Mouse (Mus musculus) liver, embryonic 15.5 days (tissue): ENCODE data around the gene Lancl3. TPM values are rescaled to one million over a fixed set of nuclear protein-coding genes. Genes with fewer than 3 reads are reported as not detected.
"Not testable (repeated sequence)": the region's sequence is repeated elsewhere in the genome, so short reads cannot be mapped to it uniquely, and the experiment has no call there.

Experiments
- ATAC-seq: fragments of 200-750 bp; cut with Nextera tagmentation; 2 replicates; pipeline ENCODE4 v1.8.0; 2017; ENCODE audit warnings: moderate number of reproducible peaks, mild to moderate bottlenecking, moderate library complexity; ENCODE audit not compliant: insufficient read depth
- H3K27ac ChIP-seq: fragments of 300-500 bp; sonication (generic); replicated peaks from 2 replicates; pipeline ENCODE4 v1.5.1; 2015; ENCODE audit warnings: mild to moderate bottlenecking, inconsistent platforms
- H3K27me3 ChIP-seq: fragments of 300-500 bp; sonication (generic); 2 replicates; pipeline ENCODE4 v1.6.1; 2015; ENCODE audit warnings: mild to moderate bottlenecking, inconsistent platforms
- H3K36me3 ChIP-seq: fragments of 300-500 bp; sonication (generic); replicated peaks from 2 replicates; pipeline ENCODE4 v1.6.1; 2015; ENCODE audit warnings: moderate library complexity, mild to moderate bottlenecking, inconsistent platforms
- H3K4me1 ChIP-seq: fragments of 300-500 bp; sonication (generic); replicated peaks from 2 replicates; pipeline ENCODE4 v1.6.1; 2015; ENCODE audit warnings: inconsistent platforms
- H3K4me2 ChIP-seq: fragments of 300-500 bp; sonication (generic); 2 replicates; pipeline ENCODE4 v1.6.1; 2015; ENCODE audit warnings: moderate library complexity, mild to moderate bottlenecking, inconsistent platforms
- H3K4me3 ChIP-seq: fragments of 300-500 bp; sonication (generic); replicated peaks from 2 replicates; pipeline ENCODE4 v1.5.1; 2015; ENCODE audit warnings: mild to moderate bottlenecking, inconsistent platforms
- H3K9ac ChIP-seq: fragments of 300-500 bp; sonication (generic); 2 replicates; pipeline ENCODE4 v1.6.1; 2015; ENCODE audit warnings: moderate library complexity, mild to moderate bottlenecking, inconsistent platforms
- H3K9me3 ChIP-seq: fragments of 300-500 bp; sonication (generic); replicated peaks from 2 replicates; pipeline ENCODE4 v1.6.1; 2016; ENCODE audit warnings: inconsistent platforms
- WGBS: fragments of 180-500 bp; shearing (Covaris S2); methylation state at CpG from one replicate; pipeline ENCODE4 v1.1.7; 2015; ENCODE audit warnings: mixed read lengths; ENCODE audit not compliant: insufficient replicate concordance; 5-methylcytosine and 5-hydroxymethylcytosine counted together
- polyA plus RNA-seq: library from polyadenylated mRNA; unstranded; fragments of >200 nt; fragmentation: Nextera tagmentation; extraction: Ambion mirVana; gene quantifications from 2 replicates; pipeline ENCODE4 v1.2.1, GENCODE M21; 2015

Lancl3 gene
- polyA plus RNA-seq, 1 experiment from 2014 or later: 0.24 TPM

GRCm38 (mm10) chrX:9303455-9303854, 103.8 kb downstream of the Lancl3 start:
- peaks cover 7% of the 10 kb centered on the region; the same call in 1 of the 2 replicates for H3K36me3 ChIP-seq
- H3K9ac ChIP-seq: peak overlapping the region; percentile 27; the same call in 1 of the 2 replicates
- ATAC-seq: peak; percentile 19; the same call in 1 of the 2 replicates
- WGBS: 26% methylated on average over 1 of the region's 1 CpGs
- no peak overlapping the region for H3K4me3 ChIP-seq
- no peaks in the 10 kb centered on the region for H3K27me3 ChIP-seq
- peak overlapping the region; percentile 20; the same call in 1 of the 2 replicates for H3K4me2 ChIP-seq
- H3K4me1 ChIP-seq: peaks cover 28% of the 10 kb centered on the region
- H3K27ac ChIP-seq: peak overlapping the region; percentile 68
- H3K9me3 ChIP-seq: no peaks in the 10 kb centered on the region

GRCm38 (mm10) chrX:9316457-9316856, 116.8 kb downstream of the Lancl3 start:
- H3K4me2 ChIP-seq, H3K4me1 ChIP-seq, H3K27me3 ChIP-seq, H3K27ac ChIP-seq, H3K9ac ChIP-seq, ATAC-seq, H3K9me3 ChIP-seq, H3K4me3 ChIP-seq, H3K36me3 ChIP-seq: not testable (repeated sequence)

Other genes starting within 250 kb of the Lancl3 start
- gene Fthl17b, start 236.9 kb upstream of the Lancl3 start, polyA plus RNA-seq: not detected in 2 replicates
- gene Fthl17c, start 223.3 kb upstream of the Lancl3 start, polyA plus RNA-seq: not detected in 2 replicates
- gene Fthl17d, start 213.1 kb upstream of the Lancl3 start, polyA plus RNA-seq: not detected in 2 replicates
- not detected in 2 replicates for gene Fthl17e, start 166.4 kb upstream of the Lancl3 start, polyA plus RNA-seq
- gene Fthl17f, start 136.9 kb upstream of the Lancl3 start, polyA plus RNA-seq: not detected in 2 replicates
- gene 4930402K13Rik, start 95.3 kb upstream of the Lancl3 start, polyA plus RNA-seq: not detected in 2 replicates
- 2.6 and 3.4 TPM in 2 replicates for gene Gm14862, start 57.0 kb downstream of the Lancl3 start, polyA plus RNA-seq
- 24.3 and 25.4 TPM in 2 replicates for gene Xk, start 72.9 kb downstream of the Lancl3 start, polyA plus RNA-seq
- gene H2al1m, start 83.9 kb downstream of the Lancl3 start, polyA plus RNA-seq: 2.1 and 2.6 TPM in 2 replicates
- not detected in 2 replicates for gene H2al1k, start 150.7 kb downstream of the Lancl3 start, polyA plus RNA-seq